Mouse (Mus musculus) cortical plate, adult 2 months (tissue): ENCODE results near the gene Antxr2. TPM values are rescaled to one million over a fixed set of nuclear protein-coding genes. Genes with fewer than 3 reads are reported as not detected.

Experiments
- H3K27ac ChIP-seq: fragments of 200-500 bp; 2 replicates; pipeline ENCODE4 v1.5.1; 2012; ENCODE audit warnings: low read length, control low read depth, inconsistent platforms; ENCODE audit not compliant: insufficient read depth
- H3K4me1 ChIP-seq: fragments of 200-500 bp; 2 replicates; pipeline ENCODE4 v1.6.1; 2011; ENCODE audit warnings: low read length; ENCODE audit not compliant: control insufficient read depth, insufficient read depth
- H3K4me3 ChIP-seq: fragments of 200-500 bp; 2 replicates; pipeline ENCODE4 v1.5.1; 2011; ENCODE audit warnings: mild to moderate bottlenecking, low read length, control low read depth; ENCODE audit not compliant: insufficient read depth
- CTCF ChIP-seq: fragments of 200-500 bp; IDR thresholded peaks from 2 replicates; pipeline ENCODE4 v1.5.1; 2011; ENCODE audit warnings: mild to moderate bottlenecking, control low read depth, low read length; ENCODE audit not compliant: insufficient read depth; ENCODE audit errors: extremely low read depth
- POLR2A ChIP-seq: fragments of 200-500 bp; IDR thresholded peaks from 2 replicates; pipeline ENCODE4 v1.6.1; 2011; ENCODE audit warnings: mild to moderate bottlenecking, low read length, control low read depth; ENCODE audit not compliant: insufficient read depth; ENCODE audit errors: extremely low read depth
- polyA plus RNA-seq: library from polyadenylated mRNA; depleted of rRNA; stranded (reverse); fragments of >200 nt; gene quantifications from 2 replicates; pipeline ENCODE4 v1.2.3, GENCODE M21; 2012

Antxr2 gene
- polyA plus RNA-seq, 1 experiment, result 0.63 TPM

GRCm38 (mm10) chr5:97935140-97936129 is 95.4 kb downstream of the Antxr2 start:
- Histone ChIP-seq H3K27ac (no peak overlapping the region; the same call in 1 of the 2 replicates), H3K4me3 (peak overlapping the region; percentile 40), H3K4me1 (no peaks in the 10 kb centered on the region)
- TF ChIP-seq POLR2A (no peak), CTCF (0 out of 2 replicates have a peak, but pooled peaks have one; percentile 2)

- no peak for TF ChIP-seq CTCF
- TF ChIP-seq POLR2A, result no peak
- no peaks in the 10 kb centered on the region for H3K4me1 ChIP-seq
- no peak overlapping the region for H3K27ac ChIP-seq
- H3K4me3 ChIP-seq, result no peak overlapping the region
Measured at GRCm38 (mm10) chr5:97917654-97918053, 113.2 kb downstream of the Antxr2 start.

- no peak for TF ChIP-seq CTCF
- TF ChIP-seq POLR2A, result no peak
Measured at GRCm38 (mm10) chr5:97914890-97915289, 116.0 kb downstream of the Antxr2 start.

GRCm38 (mm10) chr5:97913901-97914300 is 116.9 kb downstream of the Antxr2 start:
- TF ChIP-seq CTCF, result no peak
- no peak for TF ChIP-seq POLR2A
- Histone ChIP-seq H3K27ac (no peak overlapping the region), H3K4me1 (no peaks in the 10 kb centered on the region), H3K4me3 (no peak overlapping the region)

More at GRCm38 (mm10) chr5:97914890-97915289, 116.0 kb downstream of the Antxr2 start:
- Histone ChIP-seq H3K27ac (no peak overlapping the region), H3K4me1 (no peaks in the 10 kb centered on the region), H3K4me3 (no peak overlapping the region)

GRCm38 (mm10) chr5:97907482-97907881 is 123.4 kb downstream of the Antxr2 start:
- H3K27ac ChIP-seq, result no peak overlapping the region

GRCm38 (mm10) chr5:97906537-97907266 is 124.1 kb downstream of the Antxr2 start:
- Histone ChIP-seq H3K4me1 (peaks cover 1% of the 10 kb centered on the region; the same call in 1 of the 2 replicates), H3K4me3 (no peak overlapping the region), H3K27ac (0 out of 2 replicates have a peak overlapping the region, but pooled peaks have one; percentile 45)
- TF ChIP-seq POLR2A, result no peak
- no peak for TF ChIP-seq CTCF

More at GRCm38 (mm10) chr5:97907482-97907881, 123.4 kb downstream of the Antxr2 start:
- TF ChIP-seq POLR2A (no peak), CTCF (no peak)
- Histone ChIP-seq H3K4me3 (no peak overlapping the region), H3K4me1 (no peaks in the 10 kb centered on the region; the same call in 1 of the 2 replicates)

- Histone ChIP-seq H3K4me1 (peaks cover 4% of the 10 kb centered on the region; the same call in 1 of the 2 replicates), H3K4me3 (no peak overlapping the region), H3K27ac (no peak overlapping the region)
- no peak for TF ChIP-seq POLR2A
- no peak for TF ChIP-seq CTCF
Measured at GRCm38 (mm10) chr5:97905856-97906255, 125.0 kb downstream of the Antxr2 start.

GRCm38 (mm10) chr5:97901096-97901495 is 129.7 kb downstream of the Antxr2 start:
- TF ChIP-seq POLR2A (no peak), CTCF (no peak)
- H3K27ac ChIP-seq, result no peak overlapping the region
- H3K4me1 ChIP-seq, result peaks cover 4% of the 10 kb centered on the region; the same call in 1 of the 2 replicates
- H3K4me3 ChIP-seq, result no peak overlapping the region

- Histone ChIP-seq H3K27ac (no peak overlapping the region), H3K4me1 (peaks cover 4% of the 10 kb centered on the region; the same call in 1 of the 2 replicates), H3K4me3 (no peak overlapping the region)
- no peak for TF ChIP-seq CTCF
- no peak for TF ChIP-seq POLR2A
Measured at GRCm38 (mm10) chr5:97899321-97899720, 131.5 kb downstream of the Antxr2 start.
